Mouse (Mus musculus): Measurements from ENCODE around the gene Tusc2.

Gene Tusc2

DNA sequence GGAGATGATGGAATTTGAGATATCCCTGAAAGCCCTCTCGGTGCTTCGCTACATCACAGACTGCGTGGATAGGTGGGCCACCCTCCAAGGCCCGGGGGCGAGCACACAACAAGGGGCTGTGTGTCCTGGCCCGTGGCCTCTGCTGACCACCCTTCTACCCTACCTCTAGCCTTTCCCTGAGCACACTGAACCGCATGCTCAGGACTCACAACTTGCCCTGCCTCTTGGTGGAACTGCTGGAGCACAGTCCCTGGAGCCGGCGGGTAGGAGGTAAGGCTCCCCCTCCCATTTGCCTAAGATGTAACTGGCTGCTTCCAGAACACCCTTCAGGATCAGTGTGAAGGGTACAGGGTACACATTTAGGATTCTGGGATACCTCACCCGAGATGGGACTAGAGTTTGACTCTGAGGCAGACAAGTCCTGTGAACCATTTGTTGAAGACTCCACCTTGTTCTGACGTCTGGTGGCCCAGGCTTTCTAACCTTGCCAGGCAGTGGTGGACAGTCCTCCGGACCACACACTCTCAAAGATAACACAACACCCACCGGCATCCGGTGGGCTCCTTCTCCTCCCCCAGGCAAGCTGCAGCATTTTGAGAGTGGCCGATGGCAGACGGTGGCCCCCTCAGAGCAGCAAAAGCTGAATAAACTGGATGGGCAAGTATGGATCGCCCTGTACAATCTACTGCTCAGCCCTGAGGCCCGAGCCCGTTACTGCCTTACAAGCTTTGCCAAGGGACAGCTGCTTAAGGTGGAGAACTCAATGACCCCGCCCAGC lies 13.6 kb upstream of the Tusc2 start:
- Histone ChIP-seq H3K4me3 (replicated peaks; ENCODE audit: low read length) (no peak overlapping the region), H3K9me3 (ENCODE audit: low read length) (no peaks in the 10 kb centered on the region), H3K27me3 (ENCODE audit: insufficient read depth, low read length) (peaks cover 64% of the 10 kb centered on the region), H3K36me3 (ENCODE audit: insufficient read depth, low read length) (peaks cover 10% of the 10 kb centered on the region), H3K4me1 (replicated peaks; ENCODE audit: low read depth, low read length) (peaks cover 80% of the 10 kb centered on the region)
- TF ChIP-seq POU5F1 (IDR thresholded peaks at IDR 0.05; ENCODE audit: borderline replicate concordance, low read length) (no peak), CTCF (conservative IDR thresholded peaks at IDR 0.05; ENCODE audit: low read length) (no peak), NANOG (IDR thresholded peaks at IDR 0.05; ENCODE audit: borderline replicate concordance, low read length) (no peak)

DNA sequence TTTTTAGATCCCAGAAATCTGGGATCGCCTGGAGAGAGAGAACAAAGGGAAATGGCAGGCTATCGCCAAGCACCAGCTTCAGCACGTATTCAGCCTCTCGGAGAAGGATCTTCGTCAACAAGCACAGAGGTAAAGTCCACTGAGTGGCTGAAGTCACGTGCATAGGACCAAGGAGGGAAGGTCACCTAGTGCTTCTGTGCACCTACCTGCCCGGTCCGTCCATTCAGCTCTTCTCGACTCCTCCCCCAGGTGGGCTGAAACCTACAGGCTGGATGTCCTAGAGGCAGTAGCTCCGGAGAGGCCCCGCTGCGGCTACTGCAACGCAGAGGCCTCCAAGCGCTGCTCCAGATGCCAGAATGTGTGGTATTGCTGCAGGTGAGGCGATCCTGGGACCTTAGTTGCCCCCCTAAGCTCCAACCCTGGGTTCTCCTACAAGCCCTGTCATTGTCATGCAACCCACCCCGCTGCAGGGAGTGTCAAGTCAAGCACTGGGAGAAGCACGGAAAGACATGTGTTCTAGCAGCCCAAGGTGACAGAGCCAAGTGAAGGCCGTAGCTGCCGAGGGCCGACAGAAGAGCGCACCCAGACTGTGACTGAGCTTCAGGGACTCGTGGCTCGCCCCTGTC lies 12.5 kb upstream of the Tusc2 start:
- Histone ChIP-seq H3K36me3 (ENCODE audit: insufficient read depth, low read length) (no peaks in the 10 kb centered on the region), H3K27me3 (ENCODE audit: insufficient read depth, low read length) (peaks cover 64% of the 10 kb centered on the region)
- TF ChIP-seq POU5F1 (IDR thresholded peaks at IDR 0.05; ENCODE audit: borderline replicate concordance, low read length) (no peak; the same call in 1 of the 2 replicates), NANOG (IDR thresholded peaks at IDR 0.05; ENCODE audit: borderline replicate concordance, low read length) (no peak), CTCF (conservative IDR thresholded peaks at IDR 0.05; ENCODE audit: low read length) (no peak)

DNA sequence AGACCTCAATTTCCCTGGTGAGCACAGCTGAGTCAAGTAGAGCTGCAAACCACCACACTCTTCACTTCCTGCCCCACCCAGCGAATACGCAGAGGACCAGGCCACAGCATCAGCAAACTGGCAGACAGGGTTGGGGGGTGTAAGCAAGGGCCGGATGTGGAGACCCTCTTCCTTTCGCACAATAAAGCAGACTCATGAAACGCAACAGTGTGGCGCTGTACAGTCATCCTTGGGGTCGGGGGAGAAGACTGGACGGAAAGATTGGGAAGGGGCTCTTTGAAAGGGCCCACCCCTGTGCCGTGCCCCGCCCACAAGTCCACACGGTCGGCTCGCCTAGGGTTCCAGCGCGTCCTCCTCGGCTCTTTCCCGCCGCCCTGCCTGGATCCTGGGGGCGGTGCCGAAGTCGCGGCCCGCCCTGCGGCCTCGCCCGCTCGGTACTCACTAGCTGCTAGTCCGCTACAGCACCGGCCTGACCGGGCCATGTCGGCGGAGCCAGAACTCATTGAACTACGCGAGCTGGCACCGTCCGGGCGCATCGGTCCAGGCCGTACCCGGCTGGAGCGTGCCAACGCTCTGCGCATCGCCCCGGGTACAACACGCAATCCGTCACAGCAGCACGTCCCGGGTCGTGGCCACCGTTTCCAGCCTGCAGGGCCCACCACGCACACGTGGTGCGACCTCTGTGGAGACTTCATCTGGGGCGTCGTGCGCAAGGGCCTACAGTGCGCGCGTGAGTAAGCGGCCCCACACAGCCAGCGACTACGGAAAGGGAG lies 11.8 kb upstream of the Tusc2 start, which contains the start of gene Rassf1:
TSS of gene Rassf1 (plus strand) at position 439 of the 773 bp plus-strand sequence.
- Histone ChIP-seq H3K27me3 (ENCODE audit: insufficient read depth, low read length) (peaks cover 64% of the 10 kb centered on the region), H3K4me3 (replicated peaks; ENCODE audit: low read length) (peak within 1 kb of the TSS; percentile 75), H3K4me1 (replicated peaks; ENCODE audit: low read depth, low read length) (peaks cover 82% of the 10 kb centered on the region), H3K9me3 (ENCODE audit: low read length) (no peaks in the 10 kb centered on the region), H3K36me3 (ENCODE audit: insufficient read depth, low read length) (peaks cover under 1% of the 10 kb centered on the region; the same call in 1 of the 2 replicates)
- TF ChIP-seq NANOG (IDR thresholded peaks at IDR 0.05; ENCODE audit: borderline replicate concordance, low read length) (no peak), CTCF (conservative IDR thresholded peaks at IDR 0.05; ENCODE audit: low read length) (no peak), POU5F1 (IDR thresholded peaks at IDR 0.05; ENCODE audit: borderline replicate concordance, low read length) (no peak)

More for the DNA sequence above, 12.5 kb upstream of the Tusc2 start:
- Histone ChIP-seq H3K4me1 (replicated peaks; ENCODE audit: low read depth, low read length) (peaks cover 78% of the 10 kb centered on the region), H3K9me3 (ENCODE audit: low read length) (no peaks in the 10 kb centered on the region), H3K4me3 (replicated peaks; ENCODE audit: low read length) (peak overlapping the region; percentile 75)

DNA sequence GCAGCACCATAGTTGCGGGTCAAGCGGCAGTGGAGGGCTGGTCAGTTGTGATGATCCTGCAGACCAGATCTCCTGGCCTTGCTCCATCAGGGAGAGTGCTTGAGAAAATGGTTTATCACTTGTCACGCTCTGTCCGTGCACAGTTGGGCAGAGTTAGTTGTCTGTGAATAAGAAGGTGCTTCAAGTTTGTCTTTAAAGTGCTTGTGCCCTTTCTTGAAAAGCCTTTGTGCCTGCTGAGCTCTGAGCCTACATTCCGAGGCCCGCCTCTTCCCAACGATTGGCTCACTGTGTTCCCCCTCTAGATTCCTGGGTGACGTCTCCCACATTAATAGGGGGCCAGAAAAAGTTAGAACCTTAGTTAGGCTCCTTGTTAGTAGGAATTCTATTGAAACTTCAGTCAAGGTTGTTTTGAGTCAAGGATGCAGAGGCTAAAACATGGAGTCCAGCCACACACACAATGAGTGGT lies 11.1 kb upstream of the Tusc2 start:
- Histone ChIP-seq H3K9me3 (ENCODE audit: low read length) (no peaks in the 10 kb centered on the region), H3K36me3 (ENCODE audit: insufficient read depth, low read length) (peaks cover 6% of the 10 kb centered on the region), H3K27me3 (ENCODE audit: insufficient read depth, low read length) (peaks cover 64% of the 10 kb centered on the region), H3K4me3 (replicated peaks; ENCODE audit: low read length) (peak overlapping the region; percentile 75), H3K4me1 (replicated peaks; ENCODE audit: low read depth, low read length) (peaks cover 81% of the 10 kb centered on the region)
- TF ChIP-seq NANOG (IDR thresholded peaks at IDR 0.05; ENCODE audit: borderline replicate concordance, low read length) (no peak), CTCF (conservative IDR thresholded peaks at IDR 0.05; ENCODE audit: low read length) (no peak), POU5F1 (IDR thresholded peaks at IDR 0.05; ENCODE audit: borderline replicate concordance, low read length) (no peak)

DNA sequence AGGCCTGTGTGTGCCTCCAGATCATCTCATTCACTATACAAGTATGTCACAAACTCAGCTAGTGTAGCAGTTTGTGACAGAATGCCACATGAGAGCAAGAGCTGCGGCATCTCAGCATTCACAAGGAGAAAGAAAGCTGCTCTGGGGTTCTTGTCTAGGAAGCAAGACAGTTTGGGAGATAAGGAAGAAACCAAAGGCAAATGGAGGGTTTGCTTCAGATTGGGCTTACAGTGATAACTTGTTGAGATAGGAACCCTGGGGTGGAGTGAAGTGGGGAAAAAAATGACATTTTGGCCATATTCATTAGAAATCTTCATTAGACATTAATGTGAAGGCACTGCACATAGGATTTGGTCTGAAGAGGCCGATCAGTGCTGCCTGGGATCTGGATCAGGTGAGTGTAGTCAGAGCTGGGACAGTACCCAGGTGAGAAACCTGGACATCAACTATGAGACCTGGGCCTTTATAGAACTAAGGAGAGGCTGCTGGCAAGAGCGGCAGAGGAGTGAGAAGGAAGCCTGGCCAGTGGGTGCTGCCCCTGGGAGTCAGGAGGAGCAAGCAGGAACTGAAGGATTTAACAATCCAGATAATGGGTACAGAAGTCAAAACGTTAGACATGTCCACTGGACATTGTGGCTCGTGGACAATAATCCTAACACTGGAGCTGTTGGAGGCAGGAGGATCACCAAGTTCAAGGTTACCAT lies 10.2 kb upstream of the Tusc2 start:
- peaks cover 58% of the 10 kb centered on the region for H3K27me3 ChIP-seq (ENCODE audit: insufficient read depth, low read length)
- no peaks in the 10 kb centered on the region for H3K9me3 ChIP-seq (ENCODE audit: low read length)
- peaks cover 77% of the 10 kb centered on the region for H3K4me1 ChIP-seq (replicated peaks; ENCODE audit: low read depth, low read length)
- H3K4me3 ChIP-seq (replicated peaks; ENCODE audit: low read length), result peak overlapping the region; percentile 87
- no peak for TF ChIP-seq NANOG (IDR thresholded peaks at IDR 0.05; ENCODE audit: borderline replicate concordance, low read length)
- TF ChIP-seq CTCF (conservative IDR thresholded peaks at IDR 0.05; ENCODE audit: low read length), result no peak
- TF ChIP-seq POU5F1 (IDR thresholded peaks at IDR 0.05; ENCODE audit: borderline replicate concordance, low read length), result no peak
- H3K36me3 ChIP-seq (ENCODE audit: insufficient read depth, low read length), result peaks cover 15% of the 10 kb centered on the region

DNA sequence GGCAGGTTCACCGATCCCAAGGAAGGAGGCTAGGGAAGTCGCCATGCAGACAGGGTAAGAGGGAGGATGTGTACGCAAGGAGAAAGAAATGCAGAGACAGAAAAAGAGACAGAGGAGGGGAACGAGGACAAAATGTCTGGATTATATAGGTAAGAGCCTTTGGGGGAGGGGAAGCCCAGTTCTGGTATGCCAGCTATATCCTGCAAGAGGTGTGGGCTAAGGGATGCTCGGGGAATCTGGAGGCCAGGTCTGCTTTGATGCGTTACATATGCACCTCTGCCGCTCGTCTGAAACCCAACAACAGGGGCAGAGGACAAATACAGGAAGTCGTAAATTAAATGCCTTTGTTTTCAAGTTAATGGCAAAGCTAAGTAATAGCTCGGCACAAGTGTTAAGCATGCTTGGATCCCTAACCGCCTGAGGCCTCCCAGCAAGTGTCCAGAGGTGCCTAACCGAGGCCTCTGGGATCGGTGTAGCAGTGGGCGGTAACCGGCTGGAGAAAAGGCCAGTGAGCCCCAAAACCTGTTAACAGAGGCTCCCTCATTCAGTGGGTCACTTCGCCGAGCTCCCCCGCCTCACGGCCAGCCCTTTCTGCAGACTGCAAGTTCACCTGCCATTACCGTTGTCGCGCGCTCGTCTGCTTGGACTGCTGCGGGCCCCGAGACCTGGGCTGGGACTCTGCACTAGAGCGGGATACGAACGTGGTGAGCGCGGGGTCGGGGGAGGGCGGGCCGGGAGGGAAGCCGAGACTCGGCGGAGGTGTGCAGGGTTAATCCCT lies 9.3 kb upstream of the Tusc2 start:
- peak overlapping the region; percentile 87 for H3K4me3 ChIP-seq (replicated peaks; ENCODE audit: low read length)
- no peak for TF ChIP-seq CTCF (conservative IDR thresholded peaks at IDR 0.05; ENCODE audit: low read length)
- no peak for TF ChIP-seq NANOG (IDR thresholded peaks at IDR 0.05; ENCODE audit: borderline replicate concordance, low read length)
- H3K27me3 ChIP-seq (ENCODE audit: insufficient read depth, low read length), result peaks cover 49% of the 10 kb centered on the region
- peaks cover 75% of the 10 kb centered on the region for H3K4me1 ChIP-seq (replicated peaks; ENCODE audit: low read depth, low read length)
- H3K36me3 ChIP-seq (ENCODE audit: insufficient read depth, low read length), result peaks cover 24% of the 10 kb centered on the region
- no peaks in the 10 kb centered on the region for H3K9me3 ChIP-seq (ENCODE audit: low read length)

DNA sequence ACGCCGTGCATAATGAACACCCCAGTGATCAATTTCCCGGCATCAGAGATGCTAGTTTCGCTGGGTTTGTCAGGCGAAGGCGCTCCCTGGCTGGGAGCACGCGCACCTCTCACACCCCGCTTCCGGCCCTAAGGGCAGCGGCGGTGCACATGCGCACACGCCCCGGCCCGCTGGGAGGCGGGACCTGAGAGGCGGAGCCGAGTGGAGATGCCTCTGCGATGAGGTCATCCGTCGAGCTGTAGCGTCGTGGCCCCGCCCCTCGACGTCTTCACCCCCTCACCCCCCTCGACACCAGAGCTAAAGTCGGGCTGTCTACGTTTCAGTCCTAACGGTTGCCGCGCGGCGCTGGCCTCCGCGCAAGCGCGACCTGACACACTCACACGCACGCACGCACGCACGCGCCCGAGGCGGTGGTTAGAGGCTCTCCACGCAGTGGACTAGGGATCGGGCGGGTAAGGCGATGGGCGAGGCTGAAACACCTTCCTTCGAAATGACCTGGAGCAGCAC lies 8.7 kb upstream of the Tusc2 start:
- Histone ChIP-seq H3K4me3 (replicated peaks; ENCODE audit: low read length) (peak overlapping the region; percentile 87), H3K36me3 (ENCODE audit: insufficient read depth, low read length) (peaks cover 31% of the 10 kb centered on the region), H3K27me3 (ENCODE audit: insufficient read depth, low read length) (peaks cover 43% of the 10 kb centered on the region), H3K9me3 (ENCODE audit: low read length) (no peaks in the 10 kb centered on the region), H3K4me1 (replicated peaks; ENCODE audit: low read depth, low read length) (peaks cover 69% of the 10 kb centered on the region)
- TF ChIP-seq CTCF (conservative IDR thresholded peaks at IDR 0.05; ENCODE audit: low read length), result no peak
- no peak for TF ChIP-seq NANOG (IDR thresholded peaks at IDR 0.05; ENCODE audit: borderline replicate concordance, low read length)
- TF ChIP-seq POU5F1 (IDR thresholded peaks at IDR 0.05; ENCODE audit: borderline replicate concordance, low read length), result no peak

Data from E14TG2a.4 (cell line).